Mouse (Mus musculus) layer of hippocampus, postnatal 25 days (tissue): ENCODE data around the gene Vmn2r84. TPM values are rescaled to one million over a fixed set of nuclear protein-coding genes. Genes with fewer than 3 reads are reported as not detected.
"Not testable (repeated sequence)": the region's sequence is repeated elsewhere in the genome, so short reads cannot be mapped to it uniquely, and the experiment has no call there.

Experiments
- DNase-seq, 2 experiments: peaks; one replicate each; pipeline ENCODE4 v3.0.0; 2022; ENCODE audit warnings: mixed read lengths in 2 of 2, low spot score in 1 of 2; ENCODE audit errors: extremely low spot score in 1 of 2
- total RNA-seq, 2 experiments: library from RNA; stranded (reverse); gene quantifications; 2 replicates each; pipeline ENCODE4 v1.2.3; 2021

The Vmn2r84 gene
- under 1 TPM; 0.10 to 0.16 TPM for total RNA-seq

DNA sequence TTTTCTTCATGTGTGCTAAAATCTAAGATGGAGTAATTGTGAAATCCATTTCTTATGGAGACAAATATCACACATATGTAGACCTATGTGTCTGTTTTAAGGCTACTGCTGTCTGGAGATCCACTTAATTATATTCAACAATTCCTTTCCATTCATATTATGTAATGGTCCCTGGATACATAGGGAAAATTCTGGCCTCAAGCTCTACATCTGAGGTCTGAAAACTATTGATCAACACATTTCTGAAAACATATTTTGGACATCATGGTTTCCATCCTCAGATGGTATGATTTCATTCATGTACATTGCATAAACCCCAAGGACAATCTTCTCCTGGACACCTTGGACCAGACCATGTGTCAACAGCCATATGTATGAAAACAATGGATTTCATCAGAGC lies at the start of gene Vmn2r84:
Gene Vmn2r84 (minus strand): TSS at position 101 of the 400 bp plus-strand sequence.
- no peak for DNase-seq

DNA sequence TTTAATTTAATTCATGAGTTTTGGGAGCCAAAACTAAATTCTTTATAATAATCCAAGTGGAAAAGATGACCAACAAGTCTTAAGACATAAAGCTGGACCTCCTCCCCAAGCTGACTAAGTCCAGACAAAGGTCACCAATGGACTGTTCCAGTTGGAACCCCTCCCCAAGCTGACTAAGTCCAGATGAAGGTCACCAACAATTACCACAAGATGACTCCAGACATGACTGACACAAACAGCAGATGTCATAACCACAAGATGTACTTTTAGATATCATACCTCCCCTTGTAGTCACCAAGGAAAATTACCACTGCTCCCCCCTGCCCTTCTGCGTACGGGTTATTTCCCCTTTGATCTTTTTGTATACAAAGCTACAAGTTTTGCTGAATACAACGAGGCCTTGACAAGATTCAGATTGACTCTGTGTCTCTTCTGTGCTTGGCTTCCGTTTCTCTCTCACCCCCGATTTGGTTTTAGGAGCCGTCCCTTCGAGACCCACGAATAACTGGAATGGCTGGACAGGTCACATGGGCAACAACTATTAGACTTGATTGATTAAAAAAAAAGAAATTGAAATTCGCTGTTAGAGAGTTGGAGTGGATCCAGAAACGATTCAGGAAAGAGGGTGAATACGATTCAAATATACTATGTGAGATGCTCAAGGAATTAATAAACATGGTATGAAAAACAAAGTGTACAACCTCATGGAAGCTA lies 40.2 kb upstream of the Vmn2r84 start:
- not testable (repeated sequence) for DNase-seq

DNA sequence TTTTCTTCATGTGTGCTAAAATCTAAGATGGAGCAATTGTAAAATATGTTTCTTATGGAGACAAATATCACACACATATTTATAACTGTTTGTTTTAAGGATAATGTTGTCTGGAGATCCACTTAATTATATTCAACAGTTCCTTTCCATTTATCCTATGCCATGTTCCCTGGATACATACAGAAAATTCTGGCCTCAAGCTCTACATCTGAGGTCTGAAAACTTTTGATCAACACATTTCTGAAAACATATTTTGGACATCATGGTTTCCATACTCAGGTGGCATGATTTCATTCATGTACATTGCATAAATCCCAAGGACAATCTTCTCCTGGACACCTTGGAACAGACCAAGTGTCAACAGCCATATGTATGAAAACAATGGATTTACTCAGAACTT lies 35.5 kb upstream of the Vmn2r84 start, which contains the start of gene Vmn2r85:
Gene Vmn2r85 (minus strand): TSS at position 101 of the 400 bp plus-strand sequence.
- DNase-seq: not testable (repeated sequence)

DNA sequence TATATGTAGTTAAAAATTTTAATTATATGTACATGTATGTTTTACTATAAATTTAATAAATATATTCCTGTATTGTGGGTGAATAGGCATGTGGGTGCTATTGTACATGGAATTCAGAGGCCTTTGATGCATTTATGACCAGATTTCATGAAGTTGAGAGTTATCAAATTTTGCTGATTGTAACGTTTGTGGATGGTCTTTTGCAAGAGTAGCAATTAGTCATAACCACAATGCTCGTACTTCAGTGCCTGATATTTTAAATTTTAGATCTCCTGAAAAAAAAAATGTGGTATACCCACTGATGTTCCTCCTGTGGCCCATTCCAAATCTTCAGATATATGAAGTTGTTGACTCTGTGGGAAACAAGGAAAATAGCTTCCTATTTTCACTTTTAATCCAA lies 28.2 kb upstream of the Vmn2r84 start:
- DNase-seq: not testable (repeated sequence)

DNA sequence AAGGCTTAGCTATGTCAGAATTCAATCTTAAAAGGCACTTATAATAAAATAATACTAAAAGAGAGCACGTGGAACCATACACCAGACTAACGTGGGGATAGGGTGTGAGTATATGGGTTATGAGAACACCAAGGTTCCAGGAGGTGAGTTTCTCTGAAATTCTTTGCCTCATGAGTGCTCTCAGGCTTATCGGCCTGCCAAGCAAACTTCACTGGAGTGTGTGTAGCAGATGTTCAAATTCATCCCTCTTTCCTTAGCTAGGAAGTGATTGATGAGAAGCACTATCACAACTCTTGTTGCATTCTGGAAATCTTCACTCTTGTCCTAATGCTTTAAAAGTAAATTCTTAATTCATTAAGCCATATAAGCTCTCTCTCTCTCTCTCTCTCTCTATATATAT lies 26.3 kb upstream of the Vmn2r84 start:
- DNase-seq: no peak

DNA sequence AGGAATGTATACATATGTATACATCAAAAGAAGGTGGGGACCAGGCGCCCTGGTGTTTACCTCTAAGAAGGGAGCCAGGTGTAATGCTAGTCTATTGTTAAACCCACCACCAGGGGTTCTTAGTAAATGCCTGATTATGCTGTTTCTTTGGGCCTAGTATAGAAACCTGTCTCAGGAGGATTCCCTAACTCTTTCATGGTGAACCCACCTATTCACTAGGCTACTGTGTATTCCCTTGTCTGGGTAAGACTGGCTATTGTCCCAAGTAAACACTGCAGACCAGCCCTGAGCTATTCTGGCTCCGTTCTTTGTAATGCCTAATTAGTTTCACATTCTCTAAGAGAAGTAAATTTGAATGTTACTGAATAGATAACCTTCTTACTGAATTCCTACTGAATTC lies 25.8 kb upstream of the Vmn2r84 start:
- not testable (repeated sequence) for DNase-seq

DNA sequence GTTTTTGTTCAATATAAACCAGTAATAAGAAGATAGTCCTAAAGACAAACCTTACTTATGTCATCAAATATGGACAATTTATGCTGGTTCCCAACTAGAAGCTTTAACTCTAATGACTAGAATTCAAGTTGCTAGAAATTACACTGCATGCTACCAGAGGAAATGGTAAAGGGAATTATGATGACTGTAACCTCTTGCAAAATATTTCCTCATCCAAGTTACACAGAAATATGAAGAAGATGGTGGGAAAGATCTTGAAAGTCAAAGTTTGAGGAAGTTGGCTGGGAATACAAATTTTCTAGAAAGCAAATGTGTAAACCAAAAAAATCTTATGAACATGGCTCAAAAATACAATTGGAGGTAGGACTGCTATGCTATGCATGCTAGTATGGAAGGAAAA lies 22.2 kb upstream of the Vmn2r84 start:
- not testable (repeated sequence) for DNase-seq

DNA sequence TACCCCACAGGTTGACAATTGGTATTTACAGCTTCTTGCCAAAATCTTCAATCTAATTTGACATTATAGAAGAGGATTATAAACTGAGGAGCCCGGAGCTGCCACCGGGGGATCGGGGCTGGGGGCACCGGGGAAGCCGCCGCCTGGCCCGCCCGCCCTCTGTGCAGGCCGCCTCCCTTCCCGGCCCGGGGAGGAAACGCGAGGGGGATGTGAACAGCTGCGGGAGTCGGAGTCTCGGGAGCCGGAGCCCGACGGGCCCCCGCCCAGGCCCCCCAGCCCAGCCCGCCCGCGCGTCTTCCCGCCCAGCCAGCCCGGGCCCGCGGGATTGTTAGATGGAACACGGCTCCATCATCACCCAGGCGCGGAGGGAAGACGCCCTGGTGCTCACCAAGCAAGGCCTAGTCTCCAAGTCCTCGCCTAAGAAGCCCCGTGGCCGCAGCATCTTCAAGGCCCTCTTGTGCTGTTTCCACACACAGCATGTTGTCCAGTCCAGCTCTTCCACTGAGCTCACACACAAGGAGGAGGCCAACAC lies 18.1 kb upstream of the Vmn2r84 start:
- not testable (repeated sequence) for DNase-seq

DNA sequence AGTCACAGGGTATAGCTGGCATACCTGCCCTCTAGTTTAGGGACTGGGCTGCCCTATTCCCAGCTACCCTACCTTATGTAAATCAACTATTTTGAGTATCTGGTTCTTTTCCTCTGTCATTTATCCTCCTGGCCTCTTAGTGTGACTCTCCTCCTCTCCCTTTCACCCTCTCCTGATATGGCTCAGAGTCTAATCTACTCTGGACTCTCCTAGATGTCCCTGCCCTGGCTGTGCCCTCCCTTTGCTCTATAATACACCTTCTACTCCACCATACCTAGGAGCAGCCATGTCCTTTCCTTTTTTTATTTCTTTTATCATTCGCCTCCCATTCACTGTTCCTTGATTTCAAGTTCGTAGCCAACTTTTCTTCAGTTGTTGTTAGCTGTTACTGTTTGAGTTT lies 19.0 kb downstream of the Vmn2r84 start:
- DNase-seq: no peak

DNA sequence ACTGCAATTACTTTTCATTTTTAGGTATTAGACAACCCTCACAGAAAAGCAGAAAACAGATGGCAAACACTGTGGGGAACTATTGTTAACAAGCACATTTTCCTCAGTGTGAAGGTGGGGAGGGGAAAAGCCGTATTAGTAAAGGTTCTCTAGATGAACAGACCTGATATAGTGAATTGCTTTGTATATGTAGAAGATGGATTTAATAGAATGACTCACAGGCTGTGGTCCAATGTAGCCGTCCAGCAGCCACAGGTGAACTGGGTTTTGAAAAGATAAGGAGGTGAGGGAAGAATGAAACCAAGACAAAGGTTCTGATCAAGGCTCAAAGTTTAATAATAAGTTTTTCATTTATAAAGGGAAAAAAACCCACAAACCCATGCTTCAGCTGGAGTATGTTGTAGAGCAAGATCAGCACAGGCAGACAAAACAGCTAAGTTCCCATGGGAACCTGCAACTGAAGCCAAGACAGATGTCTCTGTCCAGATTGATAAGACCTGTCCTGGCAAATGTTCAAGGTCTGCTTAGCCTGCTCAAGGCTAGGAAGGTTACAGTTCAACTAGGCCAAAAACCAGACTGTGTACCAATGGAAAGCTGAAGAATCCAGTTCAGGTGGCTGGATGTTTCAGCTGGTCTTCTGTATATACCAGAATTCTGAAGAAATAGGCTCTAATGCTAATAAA lies 21.5 kb downstream of the Vmn2r84 start:
- no peak for DNase-seq

DNA sequence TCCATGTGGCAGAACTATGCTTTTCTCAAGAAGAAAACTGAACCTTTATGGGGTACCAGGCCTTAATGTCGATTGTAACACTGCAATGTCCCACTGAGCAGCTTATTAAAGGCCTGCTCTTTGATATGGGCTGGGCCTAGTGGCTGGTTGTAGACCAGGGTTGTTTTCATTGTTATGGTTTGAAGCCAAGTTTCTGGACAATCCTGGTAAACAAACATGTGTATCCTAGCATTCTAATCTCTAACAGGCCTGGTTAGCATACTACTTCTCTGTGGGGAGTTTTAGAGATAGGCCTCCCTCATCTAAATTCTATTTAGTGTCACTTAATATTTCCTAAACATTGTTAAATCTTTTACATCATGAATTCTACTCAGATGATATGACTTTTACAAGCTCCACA lies 22.5 kb downstream of the Vmn2r84 start:
- no peak for DNase-seq

DNA sequence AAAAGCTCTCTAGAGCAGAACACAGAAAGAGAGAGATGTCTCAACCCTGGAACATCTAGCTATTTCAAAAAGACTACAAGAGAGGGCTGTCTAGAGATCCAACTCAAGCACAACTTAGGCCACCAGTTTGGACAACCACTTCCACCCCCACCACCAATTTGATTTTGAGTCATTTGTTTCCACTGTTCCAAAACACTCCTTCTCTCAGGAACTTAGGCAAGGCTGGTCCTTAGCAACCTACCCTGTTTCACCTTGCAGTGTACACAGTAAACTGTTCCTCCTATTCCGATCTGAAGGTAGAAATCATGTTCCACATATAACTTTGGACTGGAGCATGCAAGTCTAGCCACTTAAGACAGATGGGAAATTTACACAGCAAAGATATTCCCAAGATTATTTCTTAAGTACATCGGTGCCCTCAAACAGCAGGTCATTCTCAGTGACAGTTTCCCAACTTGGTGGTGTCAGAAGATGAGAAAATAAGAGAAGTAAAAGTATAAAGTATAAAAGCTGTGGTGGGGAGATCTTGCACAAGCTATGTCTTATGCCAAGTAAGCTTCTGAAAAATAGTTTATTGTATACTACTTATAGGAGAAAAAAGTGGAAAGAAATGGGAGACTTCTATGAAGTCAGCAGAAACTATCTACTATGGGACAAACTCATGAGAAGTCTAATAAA lies 24.0 kb downstream of the Vmn2r84 start:
- DNase-seq: no peak

DNA sequence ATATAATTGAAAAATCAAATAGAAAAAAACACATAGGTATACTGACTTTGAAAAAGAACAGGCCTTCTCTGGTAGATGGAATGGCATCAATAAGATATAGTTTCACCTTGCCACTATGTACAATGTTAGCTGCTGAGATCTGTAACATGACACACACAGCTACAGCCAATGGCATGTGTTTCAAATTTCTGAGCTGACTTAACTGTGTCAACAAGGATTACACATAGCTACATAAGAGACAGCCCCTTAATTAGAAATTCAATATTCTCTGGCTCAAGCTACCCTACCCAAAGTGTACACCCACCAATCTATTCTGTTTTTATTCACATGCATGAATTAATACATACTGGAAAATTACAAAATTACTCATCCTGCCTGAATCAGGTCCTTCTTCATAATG lies 25.7 kb downstream of the Vmn2r84 start:
- DNase-seq: no peak

DNA sequence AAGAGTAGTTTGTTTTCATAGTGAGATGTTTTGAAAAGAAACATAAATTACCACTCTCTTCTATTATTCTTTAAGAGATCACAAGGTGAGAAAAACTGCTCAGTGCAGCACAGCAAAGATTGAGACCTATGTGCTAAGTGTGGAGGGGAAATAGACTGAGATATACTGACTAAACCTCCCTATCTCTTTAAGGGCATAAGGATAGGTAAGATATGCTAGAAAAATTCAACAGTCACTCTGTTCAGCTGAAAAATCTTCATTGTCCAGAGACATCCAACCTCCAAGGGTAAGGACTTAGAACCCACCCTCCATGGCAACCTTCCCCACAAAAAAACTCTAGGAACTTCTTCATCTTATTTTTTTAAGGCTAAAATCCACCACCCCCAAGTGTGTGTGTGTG lies 29.4 kb downstream of the Vmn2r84 start:
- DNase-seq: no peak

DNA sequence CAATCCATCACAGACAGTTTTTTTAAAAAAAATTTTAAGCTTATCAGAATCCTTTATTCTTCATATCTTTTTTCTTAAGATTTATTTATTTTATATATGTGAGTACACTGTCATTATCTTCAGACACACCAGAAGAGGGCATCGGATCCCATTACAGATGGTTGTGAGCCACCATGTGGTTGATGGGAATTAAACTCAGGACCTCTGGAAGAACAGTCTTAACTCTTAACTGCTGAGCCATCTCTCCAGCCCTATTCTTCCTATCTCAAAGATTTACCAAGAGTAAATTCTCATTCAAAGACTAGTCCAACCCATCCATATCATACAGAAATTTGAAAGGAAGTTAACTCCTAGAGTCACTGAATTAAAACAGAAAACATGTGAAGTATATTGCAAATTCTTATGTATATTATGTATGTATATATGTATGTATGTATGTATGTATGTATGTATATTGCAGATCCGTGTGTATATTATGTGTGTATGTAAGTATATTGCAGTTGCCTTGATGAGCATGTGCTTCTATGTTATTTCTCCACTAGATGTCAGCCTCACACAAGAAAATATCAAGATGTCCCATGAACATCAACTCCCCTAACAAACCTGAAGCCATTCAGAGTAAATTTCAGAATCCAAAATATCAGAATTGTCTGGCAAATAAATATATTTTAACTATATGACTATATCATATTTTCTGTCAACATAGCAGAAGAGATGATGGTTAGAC lies 30.5 kb downstream of the Vmn2r84 start:
- no peak for DNase-seq

DNA sequence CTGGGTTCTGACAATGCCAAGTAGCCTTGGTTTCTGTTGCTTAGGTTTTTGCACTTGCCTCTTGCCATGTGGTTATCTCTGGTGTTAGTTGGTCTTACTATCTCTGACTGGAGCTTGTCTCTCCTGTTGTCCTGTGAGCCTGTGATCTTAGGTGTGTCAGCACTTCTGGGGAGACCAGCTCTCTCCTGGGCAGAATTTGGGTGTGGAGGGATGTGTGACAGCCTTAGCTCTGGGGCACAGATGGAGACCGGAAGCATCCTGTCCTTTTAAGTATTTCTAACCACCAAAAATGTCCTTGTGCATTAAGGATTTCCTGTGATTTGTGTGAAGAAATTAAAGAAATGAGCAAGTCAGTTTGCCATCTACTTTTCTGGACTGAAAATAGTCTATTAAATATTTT lies 50.1 kb downstream of the Vmn2r84 start:
- DNase-seq: no peak

DNA sequence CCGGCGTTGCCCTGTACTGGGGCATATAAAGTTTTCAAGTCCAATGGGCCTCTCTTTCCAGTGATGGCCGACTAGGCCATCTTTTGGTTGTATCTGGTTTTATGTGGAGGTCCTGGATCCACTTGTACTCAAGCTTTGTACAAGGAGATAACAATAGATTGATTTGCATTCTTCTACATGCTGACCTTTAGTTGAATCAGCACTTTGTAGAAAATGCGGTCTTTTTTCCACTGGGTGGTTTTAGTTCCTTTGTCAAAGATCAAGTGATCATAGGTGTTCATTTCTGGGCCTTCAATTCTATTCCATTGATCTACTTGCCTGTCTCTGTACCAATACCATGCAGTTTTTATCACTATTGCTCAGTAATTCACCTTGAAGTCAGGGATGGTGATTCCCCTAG lies 54.1 kb downstream of the Vmn2r84 start:
- not testable (repeated sequence) for DNase-seq

DNA sequence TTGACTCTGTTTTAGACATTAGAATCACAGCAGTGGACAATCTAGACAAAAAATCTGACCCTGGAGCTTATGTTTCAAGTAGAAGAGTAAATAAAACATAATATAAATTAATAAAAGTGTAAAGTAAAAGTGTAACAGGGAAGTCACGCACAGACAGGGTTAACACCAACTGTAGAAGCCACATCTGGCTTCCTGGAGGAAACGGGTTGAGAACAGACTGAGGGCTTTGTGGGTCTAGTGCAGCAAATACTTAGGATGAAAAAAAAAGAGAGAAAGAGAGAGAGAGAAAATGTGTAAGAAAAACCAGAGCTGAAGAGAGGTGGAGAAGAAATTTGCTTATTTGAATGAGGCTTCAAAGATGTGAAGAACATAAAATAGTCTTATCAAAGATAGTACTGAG lies 56.6 kb downstream of the Vmn2r84 start:
- no peak for DNase-seq

DNA sequence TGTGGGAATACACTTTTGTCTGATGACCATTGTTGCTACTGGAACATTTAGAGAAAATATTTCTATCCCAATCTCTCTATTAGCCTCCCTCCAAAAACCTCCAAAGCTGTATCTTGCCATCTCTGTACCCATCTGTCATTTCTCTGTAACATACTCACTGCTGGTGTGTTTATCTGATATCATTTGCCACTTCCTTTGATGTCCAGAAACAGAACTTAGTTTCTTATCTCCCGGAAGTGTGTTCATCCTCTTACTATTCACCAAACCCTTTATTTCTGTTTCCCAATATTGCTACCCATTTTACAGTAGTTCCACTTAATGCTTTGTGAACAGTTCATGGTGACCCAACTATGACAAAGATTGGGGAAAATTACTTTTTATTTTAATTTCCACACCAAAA lies 57.7 kb downstream of the Vmn2r84 start:
- no peak for DNase-seq

DNA sequence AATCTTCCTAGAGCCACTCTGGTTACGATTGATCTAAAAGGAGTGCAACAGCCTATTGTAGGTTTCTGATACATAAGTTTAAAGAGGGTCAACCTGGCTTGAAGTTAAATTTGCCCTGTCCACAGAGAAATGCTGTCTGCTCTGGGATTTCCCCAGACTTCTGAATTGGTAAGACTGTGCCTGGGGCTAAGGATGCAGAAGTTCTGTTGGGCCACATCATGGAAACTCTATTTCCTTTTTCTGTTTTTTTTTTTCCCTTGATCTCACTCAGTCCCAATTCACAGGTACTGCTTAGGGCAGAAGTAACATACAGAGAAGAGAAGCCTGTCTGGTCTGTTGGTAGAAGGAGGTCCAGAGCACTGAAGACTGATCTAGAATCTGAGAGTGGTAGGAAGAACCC lies 63.4 kb downstream of the Vmn2r84 start:
- no peak for DNase-seq
